Mouse (Mus musculus) layer of hippocampus, postnatal 14 days (tissue): ENCODE measurements around the gene Snrpd2. TPM values are rescaled to one million over a fixed set of nuclear protein-coding genes. Genes with fewer than 3 reads are reported as not detected.

Experiments used
- DNase-seq, 2 experiments: peaks; one replicate each; pipeline ENCODE4 v3.0.0; 2021 to 2022; ENCODE audit warnings: low spot score in 2 of 2, mixed read lengths in 1 of 2
- microRNA-seq, 2 experiments: library from miRNA; unstranded; fragments of <30 nt; microRNA quantifications; one replicate each; pipeline ENCODE4 v1.2.0; 2021
- total RNA-seq, 2 experiments: library from RNA; stranded (reverse); gene quantifications; 2 replicates each; pipeline ENCODE4 v1.2.3; 2021

The Snrpd2 gene
- total RNA-seq, 2 experiments from 2014 or later, result 76.5 to 86.4 TPM

GRCm38 (mm10) chr7:19176516-19176947 lies 27.0 kb downstream of the Snrpd2 start:
- DNase-seq, result no peak

DNA sequence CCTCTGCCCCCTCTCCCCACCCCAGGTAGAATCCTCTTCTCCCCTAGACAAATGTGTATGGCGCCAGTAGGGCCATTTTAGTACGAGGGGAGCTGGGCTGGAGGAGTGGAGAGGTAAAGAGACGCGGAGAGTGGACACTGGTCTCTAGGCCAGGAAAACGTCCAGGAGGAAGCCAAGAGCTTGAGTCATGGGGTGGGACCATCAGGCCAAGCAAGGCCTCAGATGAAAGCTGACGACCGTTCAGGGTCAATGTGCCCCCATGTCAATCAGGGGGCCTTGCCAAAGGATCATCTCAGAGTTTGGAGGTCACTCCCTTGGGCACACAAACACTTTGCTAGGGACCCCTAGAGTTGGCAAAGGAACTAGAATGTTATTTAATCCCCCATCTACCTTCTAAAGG lies 27.7 kb downstream of the Snrpd2 start:
- no peak for DNase-seq

GRCm38 (mm10) chr7:19178035-19178434 lies 28.5 kb downstream of the Snrpd2 start:
- no peak for DNase-seq

GRCm38 (mm10) chr7:19178443-19179092 lies 29.0 kb downstream of the Snrpd2 start:
- peak; percentile 79 to 81 for DNase-seq

DNA sequence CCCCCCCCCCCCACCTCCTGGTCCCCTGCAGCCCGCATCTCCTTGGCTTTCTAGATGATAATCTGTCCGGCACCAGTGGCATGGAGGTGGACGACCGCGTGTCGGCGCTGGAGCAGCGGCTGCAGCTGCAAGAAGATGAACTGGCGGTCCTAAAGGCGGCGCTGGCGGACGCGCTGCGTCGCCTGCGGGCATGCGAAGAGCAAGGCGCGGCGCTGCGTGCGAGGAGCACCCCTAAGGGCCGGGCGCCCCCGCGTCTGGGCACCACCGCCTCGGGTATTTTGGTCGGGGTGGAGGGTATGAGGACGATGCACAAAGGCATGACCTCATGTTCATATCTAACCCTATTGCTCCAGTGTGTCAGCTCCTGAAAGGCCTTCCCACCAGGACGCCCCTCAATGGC lies 29.7 kb downstream of the Snrpd2 start:
- DNase-seq, result peak in 1 of 2 experiments; percentile 53

GRCm38 (mm10) chr7:19179936-19180335 lies 30.4 kb downstream of the Snrpd2 start:
- DNase-seq, result no peak

DNA sequence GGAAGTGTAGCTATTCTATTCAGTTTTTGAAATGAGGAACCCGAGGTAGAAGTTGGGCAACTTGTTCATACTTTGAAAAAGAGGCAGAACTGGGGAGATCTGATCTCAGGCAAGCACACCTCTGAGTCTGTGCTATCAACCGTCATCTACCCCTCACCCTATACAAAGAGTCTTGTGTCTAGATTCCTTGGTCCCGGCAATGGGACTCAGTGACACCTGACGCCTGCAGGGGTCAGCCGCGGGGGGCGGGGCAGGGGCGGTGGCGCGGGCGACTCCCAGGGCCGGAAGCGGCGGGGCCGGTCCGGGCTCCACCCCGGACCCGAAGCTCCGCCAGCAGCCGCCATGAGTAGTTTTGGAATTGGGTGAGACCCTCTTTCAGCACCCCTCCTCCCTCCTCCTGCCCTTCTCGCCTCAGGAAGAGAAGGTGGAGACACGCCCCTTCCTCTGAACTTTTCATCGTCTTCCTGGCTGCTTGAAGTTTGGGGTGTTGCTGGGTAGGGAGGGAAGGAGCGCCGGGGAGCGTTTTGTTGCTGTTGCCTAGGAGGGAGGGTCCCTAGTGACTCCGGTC lies 31.4 kb downstream of the Snrpd2 start:
- no peak for DNase-seq

GRCm38 (mm10) chr7:19184250-19184649 lies 34.7 kb downstream of the Snrpd2 start:
- DNase-seq, result no peak

DNA sequence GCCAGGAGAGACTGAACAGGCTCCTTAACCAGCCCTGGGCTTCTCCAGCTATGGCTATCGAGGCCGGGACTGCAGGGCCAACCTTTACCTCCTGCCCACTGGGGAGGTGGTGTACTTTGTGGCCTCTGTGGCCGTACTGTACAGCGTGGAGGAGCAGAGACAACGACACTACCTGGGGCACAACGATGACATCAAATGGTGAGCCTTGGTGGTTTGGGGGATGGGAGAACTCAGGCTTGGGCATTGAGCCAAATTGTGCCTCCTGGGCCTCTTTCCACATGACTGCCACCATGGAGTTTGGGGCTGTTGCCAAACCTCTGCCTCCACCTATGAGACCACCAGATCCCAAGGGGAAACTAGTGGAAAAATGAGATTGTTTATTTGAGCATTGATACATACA lies 35.2 kb downstream of the Snrpd2 start:
- no peak for DNase-seq

- DNase-seq, result no peak
These were observed 45.2 kb downstream of the Snrpd2 start for GRCm38 (mm10) chr7:19194676-19195075.

DNA sequence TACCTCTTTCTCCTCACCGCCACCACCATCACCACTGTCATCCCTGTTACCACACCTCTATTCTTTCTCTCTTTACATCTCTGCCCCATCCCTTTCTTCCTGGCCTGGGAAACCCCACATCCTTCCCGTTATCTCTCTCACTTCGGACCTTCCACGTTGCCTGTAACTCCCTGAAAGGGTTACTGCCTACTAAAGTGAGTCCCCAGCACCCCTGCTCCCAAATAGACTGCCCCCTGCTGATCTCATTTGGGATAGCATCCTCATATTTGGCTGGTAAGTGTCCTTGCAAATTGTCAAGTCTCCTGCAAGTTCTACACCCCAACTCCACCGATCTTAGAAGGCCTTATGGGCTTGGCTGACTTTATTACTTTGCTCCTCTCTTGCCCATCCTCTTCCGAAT lies 47.2 kb downstream of the Snrpd2 start:
- no peak for DNase-seq

- DNase-seq, result no peak
These were observed 48.5 kb downstream of the Snrpd2 start for GRCm38 (mm10) chr7:19197985-19198384.

DNA sequence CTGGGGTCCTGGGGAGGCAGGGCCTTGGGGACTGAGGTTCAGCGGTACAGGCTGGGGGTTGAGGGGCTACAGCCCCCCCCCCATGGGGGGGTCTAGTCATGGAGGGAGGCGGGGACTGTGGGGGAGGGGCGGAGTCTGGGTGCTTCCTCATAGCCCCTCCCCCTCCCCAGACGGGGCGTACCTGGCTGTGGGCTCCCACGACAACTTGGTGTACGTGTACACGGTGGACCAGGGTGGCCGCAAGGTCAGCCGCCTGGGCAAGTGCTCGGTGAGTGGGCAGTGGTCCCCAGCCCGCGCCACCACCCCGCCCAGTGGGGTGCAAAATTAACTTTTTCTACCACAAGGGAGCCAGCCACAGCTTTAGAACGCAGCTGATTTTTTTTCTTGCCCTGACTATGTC lies 52.1 kb downstream of the Snrpd2 start:
- DNase-seq, result no peak

- DNase-seq, result no peak
These were observed 52.7 kb downstream of the Snrpd2 start for GRCm38 (mm10) chr7:19202065-19202850.

Small RNA genes lying within 50 kb of the gene (microRNA-seq; reads per million reads assigned to microRNA genes)
- 6,749 to 6,898 reads per million in 2 experiments for gene Mir330

Other genes starting within 250 kb of the Snrpd2 start
- gene Ccdc61, start 239.3 kb upstream of the Snrpd2 start, total RNA-seq, result 10 to 100 TPM; 11.0 to 12.8 TPM
- 100 to 1,000 TPM in 1 of 2 experiments, 10 to 100 TPM in 1; 93.5 to 101 TPM for gene Nova2, start 223.8 kb upstream of the Snrpd2 start, total RNA-seq
- 1 to 10 TPM in 1 of 2 experiments, under 1 TPM in 1; 0.48 to 1.3 TPM for gene Nanos2, start 162.3 kb upstream of the Snrpd2 start, total RNA-seq
- 10 to 100 TPM; 35.6 to 40.5 TPM for gene Mypop, start 158.5 kb upstream of the Snrpd2 start, total RNA-seq
- gene Irf2bp1, start 145.7 kb upstream of the Snrpd2 start, total RNA-seq, result 10 to 100 TPM; 43.7 to 44.5 TPM
- not detected for gene Foxa3, start 126.2 kb upstream of the Snrpd2 start, total RNA-seq
- 100 to 1,000 TPM; 103 to 105 TPM for gene Sympk, start 125.3 kb upstream of the Snrpd2 start, total RNA-seq
- gene Rsph6a, start 95.0 kb upstream of the Snrpd2 start, total RNA-seq, result under 1 TPM in 1 of 2 experiments, not detected in 1; 0.21 TPM
- gene Dmwd, start 73.5 kb upstream of the Snrpd2 start, total RNA-seq, result 100 to 1,000 TPM; 141 to 147 TPM
- gene Dmpk, start 65.9 kb upstream of the Snrpd2 start, total RNA-seq, result 10 to 100 TPM; 33.0 to 42.3 TPM
- gene Six5, start 55.1 kb upstream of the Snrpd2 start, total RNA-seq, result 1 to 10 TPM; 2.1 to 2.7 TPM
- under 1 TPM; 0.72 to 0.78 TPM for gene Gm4969, start 31.4 kb upstream of the Snrpd2 start, total RNA-seq
- gene Fbxo46, start 29.9 kb upstream of the Snrpd2 start, total RNA-seq, result 10 to 100 TPM; 11.0 to 14.0 TPM
- 10 to 100 TPM; 19.5 to 22.4 TPM for gene Qpctl, start 431 bp upstream of the Snrpd2 start, total RNA-seq
- 1 to 10 TPM in 1 of 2 experiments, under 1 TPM in 1; 0.55 to 1.6 TPM for gene Gipr, start 16.4 kb downstream of the Snrpd2 start, total RNA-seq
- gene Eml2, start 26.7 kb downstream of the Snrpd2 start, total RNA-seq, result 100 to 1,000 TPM; 175 to 197 TPM
- 1 to 10 TPM; 4.1 to 4.6 TPM for gene Gpr4, start 62.8 kb downstream of the Snrpd2 start, total RNA-seq
- 10 to 100 TPM; 37.3 to 39.9 TPM for gene Opa3, start 78.6 kb downstream of the Snrpd2 start, total RNA-seq
- 10 to 100 TPM; 23.2 to 24.2 TPM for gene Vasp, start 122.1 kb downstream of the Snrpd2 start, total RNA-seq
- gene Ppm1n, start 130.3 kb downstream of the Snrpd2 start, total RNA-seq, result under 1 TPM in 1 of 2 experiments, not detected in 1; 0.79 TPM
- gene Rtn2, start 132.9 kb downstream of the Snrpd2 start, total RNA-seq, result 100 to 1,000 TPM in 1 of 2 experiments, 10 to 100 TPM in 1; 93.0 to 104 TPM
- gene Fosb, start 160.3 kb downstream of the Snrpd2 start, total RNA-seq, result 1 to 10 TPM; 6.1 to 6.5 TPM
- gene Ercc1, start 195.1 kb downstream of the Snrpd2 start, total RNA-seq, result 10 to 100 TPM; 38.3 to 44.7 TPM
- 10 to 100 TPM; 19.6 to 19.8 TPM for gene Cd3eap, start 209.8 kb downstream of the Snrpd2 start, total RNA-seq
- gene Ppp1r13l, start 210.0 kb downstream of the Snrpd2 start, total RNA-seq, result 1 to 10 TPM; 4.5 to 6.7 TPM
- 10 to 100 TPM; 28.2 to 34.7 TPM for gene Ercc2, start 232.3 kb downstream of the Snrpd2 start, total RNA-seq